Mouse (Mus musculus) testis, postnatal 10 days (tissue): Measurements from ENCODE around the gene Ptpn1.

Experiments used
- DNase-seq: peaks from one replicate; pipeline ENCODE4 v3.0.0; 2021; ENCODE audit warnings: low spot score

Ptpn1 gene

DNA sequence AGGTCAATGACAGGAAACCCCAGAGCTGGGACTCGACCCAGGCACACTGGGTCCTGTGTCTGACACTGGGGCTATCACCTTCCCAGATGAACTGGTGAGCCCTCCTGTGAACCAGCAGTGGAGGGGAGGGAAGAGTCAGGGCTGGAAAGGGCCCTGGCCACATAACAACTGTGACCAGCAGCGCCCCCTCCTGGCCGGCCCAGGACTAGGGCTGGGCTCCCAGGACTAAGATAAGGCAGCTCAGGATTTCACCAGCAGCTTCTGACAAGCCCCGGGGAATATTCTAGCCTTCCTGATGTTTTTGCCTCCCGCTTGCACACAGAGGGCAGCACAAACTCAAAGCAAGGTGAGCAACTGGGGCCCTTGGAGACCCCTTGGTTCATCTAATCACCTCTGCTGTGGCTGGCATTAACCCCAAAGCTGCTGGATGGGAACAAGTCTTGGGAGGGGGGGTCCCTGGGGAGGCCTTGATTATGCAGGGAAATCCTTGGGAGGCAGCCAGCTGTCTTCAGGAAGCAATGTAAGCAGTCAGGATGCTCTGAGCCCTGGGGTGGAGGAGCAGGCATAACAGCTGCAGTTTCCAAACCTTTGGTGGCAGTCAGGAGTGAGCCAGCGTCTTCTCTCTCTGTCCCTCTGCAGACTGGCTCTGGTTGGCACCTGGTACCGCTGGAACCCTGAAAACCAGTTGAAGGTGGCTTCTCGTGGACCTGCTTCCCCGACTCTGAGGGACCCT is 78.2 kb downstream of the Ptpn1 start, which contains the start of gene Ripor3:
Gene Ripor3, minus strand, starts transcription at position 683 of the 733 bp plus-strand sequence.
- DNase-seq: peak; percentile 91

DNA sequence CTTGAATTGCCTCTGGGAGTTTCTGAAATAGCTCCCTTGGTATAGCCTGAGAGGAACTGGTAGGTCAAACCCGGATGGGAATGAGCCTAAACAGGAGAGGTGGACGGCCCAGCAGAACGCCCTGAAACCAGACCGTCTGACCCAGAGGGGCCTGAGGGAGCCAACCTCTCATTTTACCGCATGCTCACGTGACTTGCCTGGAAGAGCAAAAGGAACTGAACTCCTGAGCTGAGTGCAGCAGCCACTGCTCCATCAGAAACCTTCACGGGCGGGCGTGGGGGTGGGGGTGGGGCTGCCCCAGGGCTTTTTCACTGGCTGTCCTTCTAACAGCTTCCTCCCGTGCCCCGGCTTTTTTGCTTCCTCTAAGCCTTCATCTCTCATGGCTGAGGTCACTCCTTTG is 79.0 kb downstream of the Ptpn1 start:
- DNase-seq: no peak

DNA sequence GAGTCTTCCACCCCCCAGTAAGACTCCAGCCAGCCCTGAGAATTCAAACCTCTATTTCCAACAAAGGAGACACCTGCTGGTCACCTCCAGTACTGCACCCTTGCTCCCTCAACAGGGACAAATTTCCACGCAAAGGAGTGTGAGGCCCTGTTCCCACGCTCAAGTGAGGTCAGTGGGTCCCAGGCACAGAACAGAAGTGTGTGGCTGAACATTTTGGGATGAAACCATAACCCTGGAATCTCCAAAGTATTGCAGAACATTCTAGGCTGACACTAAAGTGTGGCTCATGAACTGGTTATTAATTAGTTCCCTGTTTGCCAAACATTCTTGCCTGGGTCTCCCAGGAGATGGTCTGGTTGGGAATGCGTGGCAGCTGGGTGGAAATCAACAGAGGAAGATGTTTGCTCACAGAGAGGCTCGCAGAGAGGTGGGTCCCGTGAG is 85.1 kb downstream of the Ptpn1 start:
- peak; percentile 93 for DNase-seq

DNA sequence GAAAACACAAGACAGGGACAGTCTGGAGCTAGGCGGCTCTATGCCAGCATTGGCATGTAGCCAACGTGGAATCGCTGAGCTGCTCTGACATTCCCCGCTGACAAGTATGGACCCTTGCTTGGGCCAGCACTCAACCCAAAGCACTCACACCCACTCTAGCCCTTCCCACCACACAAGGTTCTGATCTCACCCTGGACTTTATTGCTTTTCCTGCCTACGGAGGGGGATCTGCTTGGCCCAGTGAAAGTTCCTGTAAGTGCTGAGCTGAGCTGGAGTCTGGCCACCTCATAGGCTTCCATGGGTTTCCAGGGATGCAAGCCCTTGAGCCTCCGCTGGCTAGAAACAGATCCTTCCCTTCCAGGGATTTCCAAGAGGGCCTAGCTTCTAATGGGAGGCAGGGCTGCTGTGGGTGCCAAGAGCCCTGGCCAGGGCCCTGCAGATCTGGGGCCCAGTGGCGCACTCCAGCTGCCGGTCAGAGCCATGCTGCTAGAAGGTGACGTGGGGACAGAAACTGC is 87.4 kb downstream of the Ptpn1 start:
- DNase-seq: peak; percentile 83

DNA sequence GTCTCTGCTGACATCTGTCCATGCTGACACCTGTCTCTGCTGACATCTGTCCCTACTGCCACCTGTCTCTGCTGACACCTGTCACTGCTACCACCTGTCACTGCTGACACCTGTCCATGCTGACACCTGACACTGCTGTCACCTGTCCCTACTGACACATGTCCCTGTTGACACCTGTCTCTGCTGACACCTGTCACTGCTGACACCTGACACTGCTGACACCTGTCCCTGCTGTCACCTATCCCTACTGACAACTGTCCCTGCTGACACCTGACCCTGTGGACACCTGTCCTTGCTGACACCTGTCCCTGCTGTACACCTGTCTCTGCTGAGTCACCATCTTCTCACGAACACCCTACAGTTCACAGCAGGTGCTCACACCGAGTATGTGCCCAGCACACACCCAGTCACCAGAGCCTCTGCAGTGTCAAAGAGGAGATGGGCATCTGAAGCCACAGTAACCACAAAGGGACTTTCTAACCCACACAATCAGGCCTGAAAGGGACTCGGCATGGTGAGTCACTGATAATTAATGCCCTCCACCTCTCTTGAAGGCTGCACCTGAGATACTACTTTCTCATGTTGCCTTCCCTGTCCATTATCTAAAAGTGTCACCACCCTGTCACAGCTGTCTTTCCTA is 92.0 kb downstream of the Ptpn1 start:
- no peak for DNase-seq

DNA sequence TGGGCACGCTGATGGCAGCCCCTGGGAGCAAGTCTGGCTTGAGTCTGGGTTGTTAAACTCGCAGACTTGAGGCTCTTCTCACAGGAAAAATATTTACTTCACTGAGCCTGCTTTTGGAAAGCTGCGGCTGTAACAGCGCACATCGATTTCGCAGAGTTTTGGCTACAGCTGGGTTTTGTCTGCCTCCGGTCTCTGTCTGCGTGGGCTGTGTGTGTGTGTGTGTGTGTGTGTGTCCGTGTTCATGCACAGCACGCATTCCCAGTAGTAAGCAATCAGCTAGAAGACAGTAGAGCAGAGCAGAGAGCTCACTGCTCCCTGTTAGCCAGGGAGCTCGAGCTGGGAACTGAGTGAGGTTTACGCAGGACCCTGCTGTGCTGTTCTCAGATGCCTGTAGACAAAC is 93.3 kb downstream of the Ptpn1 start:
- DNase-seq: peak; percentile 71

DNA sequence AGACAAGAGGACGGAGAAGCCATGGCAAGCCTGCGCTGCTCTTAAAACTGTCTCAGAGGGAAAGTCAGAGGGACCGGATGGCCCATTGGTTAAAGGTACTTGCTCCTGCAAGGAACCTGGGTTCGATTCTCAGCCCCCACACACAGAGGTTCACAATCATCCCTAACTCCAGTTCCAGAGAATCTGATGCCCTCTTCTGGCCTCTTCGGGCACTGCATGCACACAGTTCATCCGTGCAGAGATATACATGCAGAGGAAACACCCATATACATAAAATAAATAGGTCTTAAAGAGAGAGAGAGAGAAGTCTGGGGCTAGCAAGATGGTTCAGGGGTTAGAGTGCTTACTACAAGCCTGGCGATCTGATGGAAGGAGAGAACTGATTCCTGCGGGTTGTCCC is 94.0 kb downstream of the Ptpn1 start:
- DNase-seq: peak; percentile 69

DNA sequence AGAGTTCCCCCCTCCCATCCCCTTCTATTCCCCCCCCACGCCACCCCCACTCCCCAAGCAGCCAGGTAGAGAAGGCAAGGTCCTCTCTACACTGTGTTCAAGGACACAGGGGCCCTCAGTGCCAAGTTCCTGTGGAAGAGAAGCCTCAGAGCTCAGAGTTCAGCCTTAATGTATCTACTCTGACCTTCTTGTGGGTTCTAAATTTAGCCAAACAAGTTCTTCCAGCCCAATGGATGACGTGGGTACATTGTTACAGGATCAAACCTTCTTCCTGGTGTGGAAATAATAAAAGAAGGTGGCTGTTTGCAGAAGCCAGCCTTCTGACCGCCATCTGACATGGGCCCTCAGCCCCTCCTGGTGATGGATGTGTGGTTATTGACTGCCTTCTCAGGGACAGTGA is 94.6 kb downstream of the Ptpn1 start:
- DNase-seq: no peak

DNA sequence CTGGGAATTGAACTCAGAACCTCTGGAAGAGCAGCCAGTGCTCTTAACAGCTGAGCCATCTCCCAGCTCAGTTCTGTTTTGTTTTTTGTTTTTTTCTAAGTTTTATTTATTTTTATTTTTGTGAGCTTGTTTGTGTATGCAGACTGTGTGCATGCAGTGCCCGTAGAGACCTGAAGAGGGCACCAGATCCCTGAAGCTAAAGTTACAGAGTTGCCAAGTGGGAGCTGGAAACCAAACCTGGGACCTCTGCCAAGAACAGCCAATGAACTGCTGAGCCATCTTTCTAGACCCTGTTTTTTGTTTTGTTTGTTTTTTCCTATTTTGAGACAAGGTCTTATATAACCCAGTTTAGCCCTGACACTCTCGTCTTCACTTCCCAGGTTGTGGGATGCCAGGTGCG is 96.5 kb downstream of the Ptpn1 start:
- no peak for DNase-seq
